Mouse (Mus musculus): ENCODE measurements around the gene Fgb.

- TF ChIP-seq CTCF (IDR thresholded peaks at IDR 0.05; ENCODE audit: borderline replicate concordance, control insufficient read depth, extremely low read depth, insufficient read depth, low read length, poor library complexity) (no peak), POLR2A (IDR thresholded peaks at IDR 0.05; ENCODE audit: control insufficient read depth, extremely low read depth, insufficient read depth, low read length, poor library complexity) (no peak)
Measured at GRCm38 (mm10) chr3:83070231-83070630, 20.6 kb upstream of the Fgb start.
